Mouse (Mus musculus) stomach, postnatal 0 days (tissue): Measurements from ENCODE around the gene Kif19a.

Experiments used
- CTCF ChIP-seq: IDR thresholded peaks from 2 replicates; pipeline ENCODE4 v1.5.1; 2016; ENCODE audit warnings: antibody characterized with exemption, low read depth, mild to moderate bottlenecking, moderate library complexity
- EP300 ChIP-seq: optimal IDR thresholded peaks from 2 replicates; pipeline ENCODE3; 2016; ENCODE audit warnings: antibody characterized with exemption

DNA sequence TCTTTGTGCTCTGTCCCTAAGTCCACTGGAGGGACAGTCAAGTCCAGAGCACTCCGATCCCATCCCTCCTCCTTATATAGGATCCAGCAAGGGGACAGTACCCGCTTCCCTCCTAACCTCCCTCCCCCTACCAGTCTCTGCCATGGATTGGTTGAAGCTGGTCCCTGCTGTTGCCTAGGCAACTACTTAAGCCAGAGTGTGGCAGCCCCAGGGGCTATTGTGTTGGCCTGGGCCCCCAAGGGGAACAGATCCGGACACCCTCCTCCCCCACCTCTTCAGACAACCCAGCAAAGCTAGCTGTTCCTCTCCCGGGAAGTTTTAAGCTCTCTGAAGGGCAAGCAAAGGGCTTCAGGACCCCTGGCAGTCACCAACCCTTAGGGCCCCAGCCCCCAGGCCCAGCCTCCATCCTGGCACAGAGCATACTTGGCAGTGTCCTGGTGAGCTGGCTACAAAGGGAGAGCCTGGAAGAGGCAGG is 30.7 kb downstream of the Kif19a start, which contains the start of gene Btbd17:
- no peak for TF ChIP-seq CTCF
- no peak for TF ChIP-seq EP300
